Mouse (Mus musculus) small intestine, adult 2 months (tissue): ENCODE results near the gene Tcl1.

Experiments
- CTCF ChIP-seq: fragments of 200-500 bp; IDR thresholded peaks from 2 replicates; pipeline ENCODE4 v1.5.1; 2012; ENCODE audit warnings: low read depth, mild to moderate bottlenecking, control low read depth, inconsistent platforms, low read length, moderate library complexity, mixed read lengths; ENCODE audit not compliant: insufficient replicate concordance, insufficient read length; ENCODE audit errors: extremely low read depth
- POLR2A ChIP-seq: fragments of 200-500 bp; IDR thresholded peaks from 2 replicates; pipeline ENCODE4 v1.6.1; 2012; ENCODE audit warnings: low read depth, mild to moderate bottlenecking, control low read depth, inconsistent platforms, low read length, moderate library complexity

- TF ChIP-seq POLR2A (no peak), CTCF (no peak)
Measured at GRCm38 (mm10) chr12:105239060-105239459, 16.5 kb upstream of the Tcl1 start.
